8 mouse cellular contexts compared by ENCODE assay signal in the genomic region with DNA sequence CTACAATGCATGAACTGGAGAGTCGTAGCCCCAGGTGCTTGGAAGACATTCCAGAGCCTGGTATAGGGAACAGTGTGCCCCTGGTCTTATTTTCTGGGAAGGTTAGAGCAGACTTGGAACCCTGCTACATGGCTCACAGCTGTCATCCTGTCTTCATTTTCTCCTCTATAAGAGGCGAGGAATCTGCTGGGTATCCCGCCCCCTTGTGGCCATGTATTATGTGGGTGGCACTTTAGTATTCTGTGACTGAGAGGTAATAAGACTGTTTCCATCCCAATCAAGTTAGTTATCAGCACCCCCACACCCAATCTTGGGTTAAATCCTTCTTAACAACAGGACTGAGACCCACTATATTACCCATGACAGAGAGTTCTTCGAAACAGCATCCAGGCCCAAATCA.
A peak's percentile ranks its signal among the peaks of the same experiment; 100 is the strongest.
DNase-seq lines count a peak whose midpoint lies in the region; TF ChIP-seq lines count a peak whose summit lies in the region.
"Not testable (repeated sequence)": the region's sequence is repeated elsewhere in the genome, so short reads cannot be mapped to it uniquely, and the experiment has no call there.

No protein-coding gene starts in this region.

- TF ChIP-seq POLR2A in bone marrow, adult 2 months (IDR thresholded peaks at IDR 0.05; ENCODE audit: borderline replicate concordance, control insufficient read depth, low read depth, low read length); heart, adult 2 months (IDR thresholded peaks at IDR 0.05; ENCODE audit: insufficient read depth, low read depth, low read length): not testable (repeated sequence)

- DNase-seq in CD8-positive naive resting alpha-beta T cell, adult 2 months (ENCODE audit: low read depth in 2 of 2, low spot score in 2 of 2) = peak; percentile 35 to 59
- peak; percentile 51 for DNase-seq in T-cell, adult 2 months (ENCODE audit: low spot score)
- not testable (repeated sequence) for DNase-seq in heart, adult 2 months
- DNase-seq in kidney, postnatal 14 days = peak; percentile 10
- peak; percentile 35 for DNase-seq in lung, postnatal 10 days
- DNase-seq in spleen, postnatal 14 days (ENCODE audit: low spot score in 2 of 2) = peak; percentile 7 to 8
- peak; percentile 63 for DNase-seq in thymus, postnatal 25 days

- 61% methylated on average over 4 of the region's 4 CpGs for WGBS in bone marrow, adult 2 months
- 48% methylated on average over 4 of the region's 4 CpGs for WGBS in heart, adult 2 months

- H3K27ac ChIP-seq in bone marrow, adult 2 months (ENCODE audit: control insufficient read depth, insufficient read depth, low read depth, low read length, poor library complexity); heart, adult 2 months: not testable (repeated sequence)

- not testable (repeated sequence) for H3K9ac ChIP-seq in heart, adult 2 months (ENCODE audit: low read depth, low read length)

- TF ChIP-seq EP300 in heart, adult 2 months (IDR thresholded peaks at IDR 0.05; ENCODE audit: insufficient read depth, low read depth, low read length) = not testable (repeated sequence)

- not testable (repeated sequence) for H3K36me3 ChIP-seq in heart, adult 2 months (ENCODE audit: control insufficient read depth, insufficient read depth, low read length)

- H3K79me2 ChIP-seq in heart, adult 2 months (replicated peaks; ENCODE audit: control insufficient read depth, insufficient read depth, low read length) = not testable (repeated sequence)

- H3K4me3 ChIP-seq in bone marrow, adult 2 months (replicated peaks; ENCODE audit: control insufficient read depth, low read depth, low read length); heart, adult 2 months: not testable (repeated sequence)

- not testable (repeated sequence) for H3K4me1 ChIP-seq in bone marrow, adult 2 months (ENCODE audit: control insufficient read depth, insufficient read depth, low read length); heart, adult 2 months (ENCODE audit: control insufficient read depth, insufficient read depth, low read length)

- intact Hi-C loops in heart, adult 2 months (cut with DNase I) = loop anchor here (10.0 kb wide), 2 partner anchors 45 to 105 kb away; no protein-coding TSS in a partner anchor

- H3K27me3 ChIP-seq in heart, adult 2 months (ENCODE audit: control insufficient read depth, insufficient read depth, low read length) = not testable (repeated sequence)

- peak; percentile 24; the same call in 1 of the 2 replicates for TF ChIP-seq CTCF in bone marrow, adult 2 months (IDR thresholded peaks at IDR 0.05; ENCODE audit: control insufficient read depth, insufficient read depth, low read length)
- TF ChIP-seq CTCF in heart, adult 2 months (IDR thresholded peaks at IDR 0.05) = peak; percentile 22
